Mouse (Mus musculus) natural killer cell, adult 2 months (primary cell): ENCODE measurements around the gene Hcrtr1.
A peak's percentile ranks its signal among the peaks of the same experiment; 100 is the strongest.

Source experiments
- DNase-seq, 2 experiments: peaks; one replicate each; pipeline ENCODE4 v3.0.0; 2022; ENCODE audit warnings: low spot score in 2 of 2

The Hcrtr1 gene

GRCm38 (mm10) chr4:130168280-130169183, 29.4 kb upstream of the Hcrtr1 start:
- no peak for DNase-seq

GRCm38 (mm10) chr4:130167814-130168213, 28.7 kb upstream of the Hcrtr1 start:
- no peak for DNase-seq

DNA sequence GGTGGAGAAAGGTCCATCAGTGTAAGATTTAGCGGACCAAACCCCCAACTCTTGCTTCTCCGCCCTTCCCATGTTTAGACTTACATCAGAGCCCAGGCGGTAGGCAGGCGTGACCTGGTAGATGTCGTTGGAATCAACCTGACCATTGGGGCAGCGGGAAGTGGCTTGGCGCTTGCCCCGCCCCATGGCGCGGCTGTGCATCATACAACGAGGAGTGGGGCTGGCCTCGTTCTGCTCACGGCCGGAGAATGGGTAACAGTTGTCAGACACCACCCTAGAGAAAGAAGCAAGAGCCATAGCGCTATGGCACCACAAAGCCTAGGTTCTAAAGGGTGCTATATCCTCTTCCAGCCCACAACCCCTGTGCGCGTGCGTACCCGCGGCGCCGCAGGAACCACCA, 28.2 kb upstream of the Hcrtr1 start:
- DNase-seq = no peak

GRCm38 (mm10) chr4:130166592-130166991, 27.4 kb upstream of the Hcrtr1 start:
- no peak for DNase-seq

DNA sequence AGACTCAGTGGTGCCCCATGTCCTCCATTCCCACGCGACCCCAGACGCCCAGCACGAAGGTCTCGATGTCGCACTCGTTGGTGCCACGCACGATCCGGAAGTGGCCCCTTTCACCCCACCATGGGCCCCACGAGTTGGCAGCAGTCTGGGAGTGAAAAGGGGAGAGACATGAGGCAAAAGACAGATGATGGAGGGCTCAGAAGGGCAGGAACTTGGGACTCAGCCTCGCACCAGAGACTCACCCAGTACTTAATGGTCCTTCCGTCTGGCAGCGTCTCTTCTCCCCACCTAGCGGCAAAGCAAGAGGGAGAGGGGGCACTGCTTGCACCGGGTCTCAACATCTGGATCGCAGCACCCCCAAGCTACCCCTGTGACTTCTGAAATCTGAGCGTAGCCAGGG, 26.9 kb upstream of the Hcrtr1 start:
- DNase-seq = no peak

DNA sequence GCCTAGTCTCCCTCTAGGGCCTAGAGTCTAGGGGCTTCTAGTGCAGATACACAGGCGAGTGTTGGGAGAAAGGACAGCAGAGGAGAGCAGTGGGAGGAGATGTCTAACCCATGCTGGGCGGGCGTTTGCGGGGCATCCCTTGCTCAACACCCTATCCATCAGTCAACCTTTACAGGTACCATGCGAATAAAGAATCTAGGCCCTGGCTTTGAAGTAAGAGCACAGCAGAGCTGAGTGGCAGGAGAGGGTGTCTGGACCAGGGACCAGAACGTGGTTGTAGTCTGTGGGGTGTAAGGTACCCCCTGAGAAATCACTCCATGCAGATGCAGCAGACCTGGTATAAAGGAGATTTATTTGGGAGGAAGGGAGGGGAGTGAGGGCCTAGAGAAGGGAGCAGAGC, 25.0 kb upstream of the Hcrtr1 start:
- DNase-seq = no peak

GRCm38 (mm10) chr4:130163391-130163861, 24.3 kb upstream of the Hcrtr1 start:
- DNase-seq = no peak

GRCm38 (mm10) chr4:130161349-130161748, 22.2 kb upstream of the Hcrtr1 start:
- DNase-seq = no peak

GRCm38 (mm10) chr4:130156812-130157371, 17.7 kb upstream of the Hcrtr1 start:
- no peak for DNase-seq

GRCm38 (mm10) chr4:130154250-130154649, 15.1 kb upstream of the Hcrtr1 start:
- DNase-seq = no peak

- DNase-seq = no peak
Measured at GRCm38 (mm10) chr4:130148405-130148804, 9.2 kb upstream of the Hcrtr1 start.

GRCm38 (mm10) chr4:130141786-130142185, 2.6 kb upstream of the Hcrtr1 start:
- no peak for DNase-seq

DNA sequence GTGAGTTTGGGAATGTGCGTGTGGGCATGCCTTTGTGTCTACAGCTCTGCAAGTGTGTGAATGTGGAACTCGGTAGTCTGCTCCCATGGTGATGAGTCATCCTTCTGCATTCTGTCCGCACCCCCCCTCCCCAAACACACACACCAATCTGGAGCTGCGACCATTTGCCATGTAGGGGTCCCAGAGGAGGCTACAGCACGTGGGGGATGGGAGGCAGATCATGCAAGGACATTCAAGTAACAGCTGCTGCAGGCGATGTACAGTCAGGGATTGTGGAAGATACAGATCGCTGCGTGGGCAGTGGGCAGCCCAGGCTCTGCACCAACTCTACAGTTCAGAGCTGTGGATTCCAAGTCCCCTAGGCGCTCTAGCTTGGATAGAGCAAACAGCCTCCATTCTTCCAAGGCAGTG, 1.8 kb upstream of the Hcrtr1 start:
- DNase-seq = no peak

- peak; percentile 24 to 51 for DNase-seq
Measured at GRCm38 (mm10) chr4:130138441-130139213, 532 bp downstream of the Hcrtr1 start.

DNA sequence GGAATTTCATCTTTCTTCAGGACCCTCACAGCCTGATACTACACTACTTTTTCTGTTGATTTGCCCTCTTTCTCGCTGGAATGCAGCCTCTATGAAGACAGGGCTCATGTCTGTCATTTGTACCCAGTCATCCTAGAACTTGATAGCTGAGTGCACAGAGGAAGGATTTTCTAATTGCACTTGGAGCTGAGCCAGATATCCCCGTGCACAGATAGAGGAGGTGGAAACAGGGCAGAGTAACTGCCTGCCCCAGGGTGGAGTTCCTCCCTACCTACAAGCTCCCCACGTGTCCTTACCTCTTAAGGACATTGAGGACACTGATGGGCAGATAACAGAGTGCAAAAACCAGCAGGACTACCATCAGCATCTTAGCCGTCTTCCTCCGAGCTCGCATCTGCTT, 5.8 kb downstream of the Hcrtr1 start:
- no peak for DNase-seq

DNA sequence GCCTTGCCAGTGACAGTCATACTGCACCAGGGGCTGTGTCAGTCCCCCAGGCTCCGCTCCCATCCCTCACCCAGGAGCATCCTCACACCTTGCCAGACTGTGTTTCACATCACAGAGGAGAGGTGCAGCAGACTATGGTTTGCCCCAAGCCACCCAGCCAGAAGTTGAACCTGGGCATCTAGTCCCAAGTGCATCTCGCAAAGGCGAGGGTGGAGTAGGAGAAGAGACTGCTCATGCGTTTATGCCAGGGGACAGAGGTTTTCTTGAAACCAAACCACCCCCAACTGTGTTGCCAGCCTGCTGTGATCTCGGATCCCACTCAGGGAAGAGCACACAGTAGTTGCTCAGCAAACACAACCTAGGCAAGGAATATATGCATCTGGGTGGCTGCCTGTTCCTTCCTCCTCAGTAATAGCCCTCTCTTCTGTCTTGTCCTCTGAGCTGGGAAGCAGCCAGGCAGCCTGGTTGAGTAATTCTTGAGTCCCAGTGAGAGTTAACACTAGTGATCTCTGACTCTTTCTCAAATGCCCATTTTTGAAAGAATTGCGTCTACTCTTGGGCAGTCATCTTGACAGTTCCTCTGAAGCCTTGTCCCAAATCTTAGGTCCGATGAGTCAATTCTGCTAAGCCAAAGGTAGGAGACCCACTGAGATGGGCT, 7.6 kb downstream of the Hcrtr1 start:
- no peak for DNase-seq

DNA sequence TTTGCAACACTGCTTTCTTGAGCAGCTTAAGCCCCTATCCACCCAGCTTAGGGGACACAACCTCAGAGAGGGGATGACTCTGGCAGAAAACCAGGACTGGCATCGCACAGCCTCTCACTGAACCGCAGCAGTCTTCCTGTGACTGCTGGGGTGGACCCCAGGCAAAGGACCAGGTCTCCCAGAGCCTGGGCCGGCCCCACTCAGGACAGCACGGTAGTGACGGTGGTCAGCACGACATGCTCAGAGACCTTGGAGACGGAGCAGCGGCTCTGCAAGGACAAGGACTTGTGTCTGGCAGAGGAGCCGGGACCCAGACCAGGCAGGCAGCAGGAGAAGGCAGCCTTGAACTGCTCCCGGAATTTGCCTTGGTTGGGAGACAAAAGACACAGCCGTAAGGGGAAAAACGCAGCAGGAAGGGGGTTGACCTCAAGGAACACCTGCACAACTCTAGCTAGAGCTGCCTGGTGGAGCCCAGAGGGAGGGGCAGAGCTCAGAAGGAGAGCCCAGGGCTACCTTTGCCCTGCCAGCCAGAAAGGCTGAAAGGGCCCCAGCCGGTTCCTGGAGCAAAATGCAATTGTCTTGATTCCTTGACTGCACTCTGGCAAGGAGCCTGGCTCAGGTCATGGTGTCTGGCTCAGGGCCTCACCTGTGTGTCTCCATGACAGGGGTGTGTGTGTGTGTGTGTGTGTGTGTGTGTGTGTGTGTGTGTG, 8.4 kb downstream of the Hcrtr1 start:
- no peak for DNase-seq

DNA sequence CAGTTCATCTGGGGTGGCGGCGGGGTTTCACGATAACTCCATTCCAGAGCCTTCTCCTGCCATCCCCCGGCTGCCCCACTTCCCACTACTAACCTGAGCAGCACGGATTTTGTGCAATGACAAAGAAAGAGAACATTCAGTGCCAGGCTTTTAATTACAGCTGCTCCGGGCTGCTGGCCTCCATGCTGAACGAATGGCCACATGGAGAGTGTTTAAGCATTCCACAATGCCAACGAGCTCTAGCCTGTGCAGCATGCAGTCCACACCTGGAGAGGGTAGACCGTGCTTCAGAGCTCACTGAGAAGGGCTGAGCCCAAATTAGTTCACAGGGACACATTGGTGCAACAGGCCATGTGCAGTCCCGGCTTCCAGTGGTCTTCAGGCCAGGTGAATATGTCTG, 9.1 kb downstream of the Hcrtr1 start:
- DNase-seq = no peak

GRCm38 (mm10) chr4:130128907-130129306, 10.3 kb downstream of the Hcrtr1 start:
- DNase-seq = no peak

- DNase-seq = no peak
Measured at GRCm38 (mm10) chr4:130125935-130126334, 13.2 kb downstream of the Hcrtr1 start.

DNA sequence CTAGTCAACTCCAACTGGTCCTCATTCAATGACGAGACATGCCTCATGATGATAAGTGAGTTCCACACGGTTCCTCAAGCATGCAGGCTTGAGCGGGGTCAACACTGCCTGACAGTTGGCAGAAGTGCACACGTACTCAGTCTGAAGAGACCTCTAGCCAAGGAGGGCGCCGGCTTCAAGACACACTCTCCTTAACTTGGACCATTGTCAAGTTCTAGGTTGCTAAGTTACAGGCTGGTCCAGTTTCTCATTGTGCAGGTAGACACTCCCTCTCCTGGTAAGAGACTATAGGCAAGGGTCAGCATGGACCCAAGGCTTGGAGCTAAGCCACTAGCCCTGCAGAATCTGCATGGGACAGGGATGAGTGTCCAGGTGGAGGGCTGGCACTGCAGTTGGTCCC, 14.0 kb downstream of the Hcrtr1 start:
- no peak for DNase-seq
